Mouse (Mus musculus) right cerebral cortex, postnatal 25 days (tissue): Measurements from ENCODE around the gene Ptprh.
"Not testable (repeated sequence)": the region's sequence is repeated elsewhere in the genome, so short reads cannot be mapped to it uniquely, and the experiment has no call there.

Source experiments
- DNase-seq: peaks from one replicate; pipeline ENCODE4 v3.0.0; 2022

The Ptprh gene

GRCm38 (mm10) chr7:4597046-4597445 lies 6.8 kb downstream of the Ptprh start:
- DNase-seq: not testable (repeated sequence)

GRCm38 (mm10) chr7:4581481-4581880 lies 22.4 kb downstream of the Ptprh start:
- DNase-seq: not testable (repeated sequence)

GRCm38 (mm10) chr7:4572361-4572760 lies 31.5 kb downstream of the Ptprh start:
- DNase-seq: not testable (repeated sequence)

GRCm38 (mm10) chr7:4562660-4563059 lies 41.2 kb downstream of the Ptprh start:
- no peak for DNase-seq

- DNase-seq: no peak
These were observed 46.7 kb downstream of the Ptprh start for GRCm38 (mm10) chr7:4557167-4557560.

GRCm38 (mm10) chr7:4556256-4557166 lies 47.3 kb downstream of the Ptprh start:
- DNase-seq: peak; percentile 83

GRCm38 (mm10) chr7:4547221-4547641 lies 56.6 kb downstream of the Ptprh start, which contains the start of gene Syt5:
Gene Syt5, minus strand, starts transcription at chr7:4547541.
- DNase-seq: peak; percentile 78

GRCm38 (mm10) chr7:4546591-4547131 lies 57.2 kb downstream of the Ptprh start:
- peak; percentile 95 for DNase-seq

GRCm38 (mm10) chr7:4546050-4546449 lies 57.8 kb downstream of the Ptprh start:
- peak; percentile 24 for DNase-seq

- DNase-seq: no peak
These were observed 61.8 kb downstream of the Ptprh start for GRCm38 (mm10) chr7:4542013-4542412.

GRCm38 (mm10) chr7:4541344-4541743 lies 62.5 kb downstream of the Ptprh start:
- DNase-seq: no peak

- no peak for DNase-seq
These were observed 64.8 kb downstream of the Ptprh start for GRCm38 (mm10) chr7:4539019-4539418.

GRCm38 (mm10) chr7:4537181-4537580 lies 66.7 kb downstream of the Ptprh start:
- no peak for DNase-seq

GRCm38 (mm10) chr7:4536369-4536768 lies 67.5 kb downstream of the Ptprh start:
- no peak for DNase-seq

- DNase-seq: no peak
These were observed 71.7 kb downstream of the Ptprh start, which contains the start of gene Dnaaf3 for GRCm38 (mm10) chr7:4532005-4532729. Gene Dnaaf3, minus strand, starts transcription at chr7:4532453.

- not testable (repeated sequence) for DNase-seq
These were observed 73.7 kb downstream of the Ptprh start for GRCm38 (mm10) chr7:4530166-4530565.

- no peak for DNase-seq
These were observed 76.5 kb downstream of the Ptprh start for GRCm38 (mm10) chr7:4527302-4527689.

GRCm38 (mm10) chr7:4526341-4527301 lies 77.2 kb downstream of the Ptprh start:
- DNase-seq: peak; percentile 77

GRCm38 (mm10) chr7:4524212-4524922 lies 79.5 kb downstream of the Ptprh start, which contains the start of gene Tnni3:
Gene Tnni3, minus strand, starts transcription at chr7:4524229.
- not testable (repeated sequence) for DNase-seq

GRCm38 (mm10) chr7:4523205-4524130 lies 80.4 kb downstream of the Ptprh start:
- DNase-seq: no peak
